Mouse (Mus musculus) kidney, postnatal 36 days (tissue): Measurements from ENCODE around the gene Vps51.

Experiments used
- DNase-seq, 2 experiments: peaks; one replicate each; pipeline ENCODE4 v3.0.0; 2021 to 2022; ENCODE audit warnings: mixed read lengths in 2 of 2

The Vps51 gene

DNA sequence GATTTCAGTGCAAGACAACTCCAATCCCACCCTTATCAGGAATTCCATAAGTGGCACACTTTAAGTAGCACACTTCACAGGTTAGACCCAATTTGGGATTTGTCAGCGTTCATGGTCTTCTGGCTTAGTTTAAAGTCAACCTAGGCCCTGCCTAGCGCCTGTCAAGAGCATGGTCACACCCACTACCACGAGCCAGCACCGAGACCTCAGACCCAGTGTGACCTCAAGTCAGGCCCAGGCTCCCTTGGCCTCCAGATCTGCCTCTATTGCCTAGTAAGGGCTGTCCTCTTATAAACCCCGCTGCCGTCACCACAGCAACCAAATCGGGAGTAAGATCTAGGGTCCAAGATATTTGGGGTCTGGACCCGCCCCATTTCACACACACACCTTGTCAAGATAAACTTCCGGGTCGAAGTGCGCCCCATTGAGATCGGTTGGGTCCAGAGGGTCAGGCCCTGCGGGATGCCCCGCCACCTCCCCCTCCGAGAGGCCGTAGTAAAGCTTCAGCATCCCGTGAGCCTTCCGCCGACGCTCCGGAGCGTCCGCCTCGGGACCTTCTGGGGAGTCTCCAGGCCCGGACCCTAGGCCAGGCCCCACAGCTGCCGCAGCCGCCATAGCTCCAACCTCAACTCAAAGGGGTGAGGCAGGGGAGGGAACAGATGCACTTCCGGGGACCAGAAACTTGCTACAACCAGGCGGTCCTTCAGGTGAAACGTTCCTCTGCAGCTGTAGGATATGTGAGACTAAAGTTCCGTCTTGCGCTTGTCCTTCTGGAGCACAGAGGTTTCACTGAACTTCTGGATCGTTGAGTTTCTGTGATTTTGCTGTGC, at the start of gene Vps51:
Gene Vps51 (minus strand): TSS at position 668 of the 830 bp plus-strand sequence.
- peak; percentile 90 to 93 for DNase-seq

GRCm38 (mm10) chr19:6126289-6126688, 49.3 kb upstream of the Vps51 start:
- peak; percentile 67 to 80 for DNase-seq

DNA sequence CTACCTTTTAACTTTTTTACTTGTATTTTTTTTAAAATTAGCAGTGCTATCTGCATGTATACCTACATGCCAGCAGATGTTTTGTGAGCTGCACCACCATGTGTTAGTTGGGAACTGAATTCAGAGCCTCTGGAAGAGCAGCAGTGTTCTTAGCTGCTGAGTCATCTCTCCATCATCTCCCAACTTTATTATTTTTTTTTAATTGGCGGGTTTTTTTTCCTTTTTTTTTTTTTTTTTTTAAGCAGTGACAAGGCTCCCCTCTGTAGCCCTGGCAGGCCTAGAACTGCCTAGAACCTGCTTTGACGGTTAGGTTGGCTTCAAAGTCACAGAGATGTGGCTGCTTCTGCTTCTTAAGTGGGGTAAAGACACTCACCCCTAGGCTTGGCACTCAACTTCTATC, 47.9 kb upstream of the Vps51 start:
- no peak for DNase-seq

DNA sequence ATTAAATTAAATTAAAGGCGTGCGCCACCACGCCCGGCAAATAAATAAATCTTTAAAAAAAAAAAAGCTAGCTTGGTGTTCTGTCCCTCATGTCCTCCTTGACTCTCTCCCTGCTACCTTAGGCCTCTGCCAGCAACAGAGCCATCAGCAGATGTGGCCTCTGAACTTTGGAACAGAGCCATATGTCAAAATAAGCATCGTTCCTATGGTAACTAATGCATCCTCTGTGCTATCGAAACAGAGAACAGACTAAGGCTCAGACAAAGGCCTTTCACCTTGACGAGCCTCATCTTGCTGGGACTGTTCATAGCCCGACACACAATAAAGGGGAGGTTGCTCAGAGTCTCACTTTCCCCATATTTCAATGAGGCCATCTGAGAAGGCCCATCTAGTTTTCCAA, 46.3 kb upstream of the Vps51 start:
- DNase-seq: no peak

DNA sequence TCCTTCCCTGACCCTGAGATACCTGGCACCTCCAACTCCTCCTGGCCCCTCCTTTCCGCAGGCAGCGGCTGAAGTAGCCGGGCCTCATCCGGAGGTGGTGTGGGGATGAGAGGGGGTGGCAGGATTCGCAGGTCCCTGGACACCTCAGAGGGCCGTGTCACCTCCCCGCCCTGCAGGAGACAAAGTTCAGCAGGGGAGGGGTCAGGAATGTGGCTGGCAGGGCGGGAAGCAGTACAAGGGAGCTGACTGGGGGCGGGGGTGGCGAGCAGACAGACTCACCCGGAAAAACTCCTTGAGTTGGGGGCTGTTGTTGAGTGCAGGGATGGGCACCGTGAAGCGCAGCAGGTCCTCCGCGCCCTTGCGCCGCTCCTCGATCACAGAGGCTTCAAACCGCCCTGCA, 44.7 kb upstream of the Vps51 start:
- peak; percentile 14 to 22 for DNase-seq

- no peak for DNase-seq
Measured at GRCm38 (mm10) chr19:6118677-6119185, 41.7 kb upstream of the Vps51 start.

GRCm38 (mm10) chr19:6117986-6118676, 41.1 kb upstream of the Vps51 start, which contains the start of gene Sac3d1:
Gene Sac3d1 (minus strand): TSS chr19:6118650.
- DNase-seq: peak; percentile 92 to 93

- DNase-seq: no peak
Measured at GRCm38 (mm10) chr19:6117346-6117985, 40.4 kb upstream of the Vps51 start.

DNA sequence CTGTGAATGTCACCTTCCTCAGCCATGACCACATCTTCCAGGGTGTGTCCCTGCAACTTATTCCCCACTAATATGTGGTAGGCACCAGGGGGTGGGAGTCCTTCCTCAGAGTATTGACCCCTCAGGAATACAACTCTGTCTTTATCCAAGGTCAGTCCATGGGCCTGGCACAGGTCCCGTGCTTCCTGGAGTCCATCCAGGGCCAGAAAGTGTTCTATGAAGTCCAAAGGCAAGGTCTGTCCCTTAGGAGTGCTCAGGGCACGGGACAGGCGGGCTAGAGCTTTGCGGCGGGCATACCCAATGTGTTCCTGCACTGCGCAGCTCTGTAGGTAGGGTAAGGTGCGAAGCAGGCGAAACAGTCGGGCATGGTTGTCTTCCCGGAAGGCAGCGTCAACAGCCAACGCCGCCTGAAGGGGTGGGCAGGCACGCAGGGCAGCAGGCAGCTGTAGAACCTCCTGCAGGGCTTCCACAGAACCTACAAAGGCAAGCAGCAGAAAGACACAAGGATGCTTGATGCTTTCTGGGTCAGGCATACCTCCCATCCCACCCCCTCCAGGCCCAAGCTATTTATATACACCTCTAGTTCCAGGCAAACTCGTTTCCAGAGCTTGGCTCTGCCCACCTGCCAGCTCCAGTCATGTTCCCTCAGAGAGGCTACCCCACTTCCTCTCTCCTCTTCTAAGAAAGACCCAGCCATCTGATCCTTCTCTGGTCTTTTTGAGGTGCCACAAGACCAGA, 39.3 kb upstream of the Vps51 start:
- peak; percentile 49 to 75 for DNase-seq

DNA sequence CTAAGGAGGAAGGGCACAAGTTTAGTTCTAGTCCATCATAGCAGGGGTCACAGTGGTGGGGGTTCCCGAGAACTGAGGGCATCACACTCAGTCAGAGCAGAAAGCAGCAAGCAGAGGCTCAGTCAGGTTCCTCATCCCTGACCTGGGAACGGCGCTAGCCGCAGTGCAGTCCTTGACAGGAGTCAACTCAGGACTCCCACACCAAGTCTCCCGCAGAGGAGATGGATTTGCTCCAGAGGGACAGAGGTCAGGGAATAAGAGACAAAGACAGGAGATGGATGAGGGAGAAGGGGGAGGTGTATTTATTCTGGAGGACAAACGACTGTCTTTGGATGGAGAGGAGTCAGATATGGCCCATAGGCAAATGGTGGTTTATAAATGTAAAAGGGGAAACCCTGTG, 36.1 kb upstream of the Vps51 start:
- peak; percentile 40 to 61 for DNase-seq

GRCm38 (mm10) chr19:6105586-6105985, 28.6 kb upstream of the Vps51 start, which contains the start of gene Naaladl1:
Gene Naaladl1 (plus strand): TSS chr19:6105782.
- peak; percentile 36 to 42 for DNase-seq

DNA sequence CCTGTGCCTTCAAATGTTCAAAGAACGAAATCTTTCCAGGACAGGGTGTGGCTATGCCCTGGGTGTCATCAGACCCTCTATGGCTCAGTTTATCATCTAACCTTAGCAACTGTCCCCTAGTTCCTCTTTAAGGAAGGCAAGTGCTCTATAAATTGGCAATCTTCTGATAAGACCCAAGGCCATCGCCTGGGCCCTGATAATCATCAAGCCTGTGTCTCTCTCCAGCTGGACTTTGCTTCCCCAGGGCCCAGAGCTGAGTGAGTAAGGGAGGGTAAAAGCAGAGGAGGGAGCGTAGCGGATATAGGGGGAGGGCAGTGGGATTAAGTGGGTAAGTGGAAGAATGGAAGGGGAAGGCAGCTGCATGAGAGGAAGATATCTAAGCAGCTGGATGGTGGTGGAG, 27.4 kb upstream of the Vps51 start:
- no peak for DNase-seq

DNA sequence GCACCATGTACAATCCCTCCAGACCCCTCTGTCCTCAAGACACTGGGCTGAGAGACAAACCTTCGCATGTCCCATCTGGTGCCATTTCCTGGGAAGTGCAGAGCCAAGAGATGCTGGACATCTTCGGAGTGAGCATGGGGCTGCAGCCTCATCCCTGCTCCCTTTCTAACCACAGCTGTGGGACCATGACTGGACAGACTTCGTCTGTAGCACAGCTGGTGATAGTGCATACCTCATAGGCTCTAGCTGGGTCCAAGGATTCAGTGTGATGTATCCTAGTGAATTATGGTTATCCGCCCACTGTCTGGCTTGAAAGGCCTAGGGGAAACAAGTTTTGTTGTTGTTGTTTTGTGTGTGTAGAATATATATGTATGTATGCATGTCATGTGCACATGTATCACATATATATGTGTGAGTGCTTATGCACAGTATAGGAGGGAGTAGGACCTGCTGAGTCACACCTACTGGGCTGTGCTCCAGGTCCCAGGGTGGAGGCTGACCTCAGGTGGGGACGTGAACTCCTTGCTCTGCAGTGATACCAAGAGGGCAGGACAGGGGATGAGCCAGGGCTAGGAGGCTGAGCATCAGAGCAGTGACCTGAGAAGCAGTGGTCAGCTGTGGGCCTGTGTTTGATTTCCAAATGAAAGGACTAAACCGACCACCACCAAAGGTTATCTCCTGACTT, 25.3 kb upstream of the Vps51 start:
- DNase-seq: no peak

GRCm38 (mm10) chr19:6101186-6101585, 24.2 kb upstream of the Vps51 start:
- DNase-seq: no peak

DNA sequence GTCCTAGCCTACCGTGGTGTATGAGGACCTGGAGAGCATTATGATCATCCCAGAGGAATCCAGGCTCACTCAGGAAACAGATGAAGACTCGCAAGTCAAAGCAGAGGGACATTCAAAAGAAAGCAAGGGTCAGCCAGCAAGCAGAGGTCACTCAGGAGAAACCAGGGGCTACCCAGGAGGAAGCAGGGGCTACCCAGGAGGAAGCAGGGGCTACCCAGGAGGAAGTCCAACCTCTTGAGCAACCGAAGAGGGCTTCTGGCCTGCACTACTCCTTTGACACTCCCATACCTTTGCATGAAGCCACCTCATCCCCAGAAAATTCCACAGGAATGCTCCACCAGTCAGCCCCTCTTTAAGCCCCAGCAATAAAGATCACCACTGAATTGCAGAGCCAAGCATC, 20.8 kb upstream of the Vps51 start:
- DNase-seq: peak; percentile 27 to 28

GRCm38 (mm10) chr19:6094119-6094518, 17.1 kb upstream of the Vps51 start, which contains the start of gene AC131692.1:
Gene AC131692.1 (plus strand): TSS chr19:6094419.
- no peak for DNase-seq

DNA sequence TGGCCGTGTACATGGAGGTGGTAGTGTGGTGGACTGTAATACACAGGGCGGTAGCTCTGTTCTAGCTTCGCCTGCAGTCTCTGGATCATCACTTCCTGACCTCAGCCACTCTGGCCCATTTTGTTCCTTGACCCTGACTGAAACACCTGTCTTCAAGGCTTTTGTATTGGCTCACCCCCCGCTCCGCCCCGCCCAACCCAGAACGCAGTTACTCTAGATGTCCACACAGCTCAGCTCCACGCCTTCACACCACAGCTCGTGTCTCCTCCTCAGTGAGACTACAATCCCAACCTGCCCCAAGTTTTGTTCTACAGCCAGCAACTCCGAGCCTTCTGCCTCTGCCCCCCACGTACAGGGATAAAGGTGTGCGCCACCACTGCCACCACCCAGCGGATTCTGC, 11.8 kb upstream of the Vps51 start:
- no peak for DNase-seq

- DNase-seq: peak; percentile 56 to 76
Measured at GRCm38 (mm10) chr19:6085417-6085879, 8.4 kb upstream of the Vps51 start.

GRCm38 (mm10) chr19:6084478-6085248, 7.6 kb upstream of the Vps51 start, which contains the start of the genes Zfpl1 and Cdca5:
Gene Zfpl1 (minus strand): TSS chr19:6084956.
Gene Cdca5 (plus strand): TSS chr19:6084983.
- DNase-seq: peak; percentile 98

- no peak for DNase-seq
Measured at GRCm38 (mm10) chr19:6082156-6082555, 5.1 kb upstream of the Vps51 start, which contains the start of gene Gm28374. Gene Gm28374 (minus strand): TSS chr19:6082256.
